Mouse (Mus musculus) ES-CJ7 (cell line): Measurements from ENCODE around the gene Foxa2.

Experiments used
- DNase-seq: peaks from one replicate; pipeline ENCODE4 v3.0.0; 2011; ENCODE audit warnings: low read depth, low spot score

Gene Foxa2

GRCm38 (mm10) chr2:148046799-148047165 lies at the start of gene Foxa2:
Gene Foxa2 (minus strand): TSS chr2:148046969.
- DNase-seq: no peak

- DNase-seq: no peak
These were observed 45.3 kb upstream of the Foxa2 start for GRCm38 (mm10) chr2:148092089-148092488.

GRCm38 (mm10) chr2:148091657-148092056 lies 44.9 kb upstream of the Foxa2 start:
- DNase-seq: no peak

GRCm38 (mm10) chr2:148090071-148090470 lies 43.3 kb upstream of the Foxa2 start:
- DNase-seq: no peak

GRCm38 (mm10) chr2:148085529-148085928 lies 38.8 kb upstream of the Foxa2 start:
- no peak for DNase-seq

GRCm38 (mm10) chr2:148085126-148085525 lies 38.4 kb upstream of the Foxa2 start:
- DNase-seq: no peak

GRCm38 (mm10) chr2:148082283-148082682 lies 35.5 kb upstream of the Foxa2 start:
- peak; percentile 70 for DNase-seq

- no peak for DNase-seq
These were observed 13.9 kb upstream of the Foxa2 start for GRCm38 (mm10) chr2:148060705-148061104.

- DNase-seq: peak; percentile 56
These were observed 6.6 kb upstream of the Foxa2 start for GRCm38 (mm10) chr2:148053411-148053810.

- DNase-seq: peak; percentile 82
These were observed 1.8 kb upstream of the Foxa2 start for GRCm38 (mm10) chr2:148048484-148049129.

- DNase-seq: no peak
These were observed 842 bp upstream of the Foxa2 start for GRCm38 (mm10) chr2:148047611-148048010.

GRCm38 (mm10) chr2:148045937-148046798 lies 601 bp downstream of the Foxa2 start:
- DNase-seq: peak; percentile 71

- peak; percentile 57 for DNase-seq
These were observed 1.2 kb downstream of the Foxa2 start for GRCm38 (mm10) chr2:148045543-148045936.

GRCm38 (mm10) chr2:148044877-148045539 lies 1.8 kb downstream of the Foxa2 start:
- DNase-seq: peak; percentile 34

GRCm38 (mm10) chr2:148043976-148044876 lies 2.5 kb downstream of the Foxa2 start:
- DNase-seq: peak; percentile 44

- DNase-seq: peak; percentile 7
These were observed 3.3 kb downstream of the Foxa2 start for GRCm38 (mm10) chr2:148043271-148043975.

GRCm38 (mm10) chr2:148042126-148042640 lies 4.6 kb downstream of the Foxa2 start:
- no peak for DNase-seq

GRCm38 (mm10) chr2:148041381-148041780 lies 5.4 kb downstream of the Foxa2 start:
- no peak for DNase-seq

- DNase-seq: peak; percentile 78
These were observed 6.3 kb downstream of the Foxa2 start for GRCm38 (mm10) chr2:148040236-148041121.
